Mouse (Mus musculus): Measurements from ENCODE around the gene Herpud1.

Gene Herpud1

GRCm38 (mm10) chr8:94408443-94409080 lies 22.3 kb downstream of the Herpud1 start:
- DNase-seq (ENCODE audit: low spot score) = no peak

DNA sequence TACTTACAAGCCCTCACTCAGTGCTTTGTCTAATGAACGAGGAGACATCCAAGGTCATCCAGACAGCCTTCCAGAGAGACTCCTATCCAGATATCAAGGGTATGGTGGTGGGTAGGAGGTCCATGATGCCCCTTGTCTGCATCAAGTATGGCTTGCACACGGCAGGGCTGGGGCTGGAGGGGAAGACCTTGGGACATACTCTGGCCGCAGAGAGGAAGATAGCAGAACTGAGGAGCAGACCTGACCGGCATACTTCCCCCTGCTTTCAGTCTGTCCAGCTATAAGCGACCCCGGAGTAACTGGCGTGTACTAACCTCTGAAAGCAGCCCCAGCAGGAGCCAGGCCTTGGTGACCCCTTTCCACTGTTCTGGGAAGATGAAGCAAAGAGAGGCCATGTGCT lies 23.3 kb downstream of the Herpud1 start:
- DNase-seq (ENCODE audit: low spot score) = no peak

GRCm38 (mm10) chr8:94412518-94412917 lies 26.3 kb downstream of the Herpud1 start:
- DNase-seq (ENCODE audit: low spot score) = no peak

DNA sequence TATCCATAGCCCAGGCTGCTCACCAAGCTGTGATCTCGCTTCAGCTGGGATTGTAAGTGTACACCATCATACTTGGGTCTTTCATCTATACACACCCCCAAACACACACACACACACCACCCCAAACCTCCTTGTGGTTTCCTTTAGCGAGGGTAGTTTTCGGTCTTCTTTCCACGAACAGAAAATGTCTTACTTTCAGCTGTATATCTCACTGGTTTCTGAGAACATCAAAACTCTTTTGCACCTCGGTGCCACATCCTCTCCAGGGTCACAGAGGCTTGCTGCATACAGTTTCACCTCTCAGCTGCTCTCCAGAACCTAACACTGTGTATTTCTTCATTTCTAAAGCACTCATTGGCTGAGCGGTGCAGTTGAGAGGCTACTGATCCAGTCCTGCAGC lies 27.3 kb downstream of the Herpud1 start:
- no peak for DNase-seq (ENCODE audit: low spot score)

DNA sequence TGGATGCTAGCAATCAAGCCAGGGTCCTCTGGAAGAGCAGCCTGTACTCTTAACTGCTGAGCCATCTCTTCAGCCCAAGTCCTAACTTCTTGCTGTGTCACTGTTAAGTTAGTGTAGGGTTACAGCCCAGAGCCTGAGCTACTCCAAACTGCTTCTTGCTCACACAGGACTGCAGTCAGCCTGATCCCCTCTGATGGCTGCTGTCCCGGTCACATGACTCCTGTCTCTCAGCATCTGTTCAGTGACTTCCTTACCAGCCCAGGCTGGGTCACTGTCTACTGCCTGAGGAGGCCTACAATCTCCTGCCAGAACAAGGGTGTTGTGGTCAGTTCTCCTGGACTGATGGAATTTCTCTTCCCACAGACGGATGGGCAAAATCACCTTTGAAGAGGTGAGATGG lies 29.0 kb downstream of the Herpud1 start:
- no peak for DNase-seq (ENCODE audit: low spot score)

- no peak for DNase-seq (ENCODE audit: low spot score)
These were observed 31.8 kb downstream of the Herpud1 start for GRCm38 (mm10) chr8:94418017-94418416.

DNA sequence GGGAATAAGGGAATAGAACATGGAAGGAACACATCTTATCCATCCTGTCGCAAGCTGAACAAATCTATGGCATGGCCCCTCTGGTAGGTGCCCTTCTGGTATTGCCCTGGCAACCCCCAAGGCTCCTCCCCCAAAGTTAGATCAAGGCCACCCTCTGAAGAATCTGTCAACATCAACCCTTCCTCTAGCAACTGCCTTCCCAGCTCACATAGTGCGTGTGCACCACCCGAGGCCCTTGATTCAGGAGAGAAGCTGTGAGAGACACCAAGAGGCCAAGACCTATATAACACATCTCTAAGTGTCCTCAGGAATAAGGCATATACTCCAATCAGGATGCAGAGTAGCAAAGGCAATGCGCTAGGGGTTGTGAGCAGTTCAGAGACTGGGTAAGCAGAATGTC lies 36.0 kb downstream of the Herpud1 start:
- DNase-seq (ENCODE audit: low spot score) = no peak

DNA sequence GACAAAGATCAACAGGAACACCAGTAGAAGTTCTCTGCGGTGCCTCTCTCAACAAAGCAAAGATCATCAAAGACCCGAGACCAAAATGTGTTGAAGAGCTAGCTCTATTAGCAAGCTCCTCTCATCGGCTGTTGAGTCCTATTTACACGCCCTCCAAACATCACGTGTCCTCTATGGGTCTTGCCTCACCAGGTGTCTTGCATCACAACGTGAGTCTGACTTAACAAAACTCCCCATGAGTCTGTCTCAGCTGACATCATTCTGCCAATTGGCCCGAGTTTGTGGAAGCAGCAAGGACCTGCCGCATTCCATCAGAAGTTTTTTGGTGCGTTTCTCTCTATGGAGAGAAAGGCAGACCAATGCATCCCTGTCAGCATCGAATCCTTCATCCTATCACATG lies 41.7 kb downstream of the Herpud1 start:
- no peak for DNase-seq (ENCODE audit: low spot score)

DNA sequence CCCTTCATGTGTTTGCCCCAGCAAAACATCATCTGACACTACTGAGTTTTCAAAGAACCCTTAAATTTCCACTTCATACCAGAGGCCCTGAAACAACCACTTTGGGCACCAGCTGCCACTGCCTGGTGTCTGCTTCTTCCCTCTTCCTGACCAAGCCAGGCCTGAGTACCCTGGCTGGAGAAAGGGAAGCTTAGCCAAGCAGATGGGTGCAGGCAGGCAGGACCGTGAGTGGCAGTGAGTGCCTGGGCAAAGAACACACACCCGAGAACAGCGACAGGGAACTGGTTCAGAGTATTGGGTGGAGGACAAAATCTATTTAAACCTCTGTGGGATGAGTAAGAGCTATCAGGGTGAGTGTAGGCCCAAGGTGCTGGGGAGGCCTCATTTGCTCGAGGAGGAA lies 42.2 kb downstream of the Herpud1 start:
- no peak for DNase-seq (ENCODE audit: low spot score)

- no peak for DNase-seq (ENCODE audit: low spot score)
These were observed 43.1 kb downstream of the Herpud1 start for GRCm38 (mm10) chr8:94429376-94429775.

DNA sequence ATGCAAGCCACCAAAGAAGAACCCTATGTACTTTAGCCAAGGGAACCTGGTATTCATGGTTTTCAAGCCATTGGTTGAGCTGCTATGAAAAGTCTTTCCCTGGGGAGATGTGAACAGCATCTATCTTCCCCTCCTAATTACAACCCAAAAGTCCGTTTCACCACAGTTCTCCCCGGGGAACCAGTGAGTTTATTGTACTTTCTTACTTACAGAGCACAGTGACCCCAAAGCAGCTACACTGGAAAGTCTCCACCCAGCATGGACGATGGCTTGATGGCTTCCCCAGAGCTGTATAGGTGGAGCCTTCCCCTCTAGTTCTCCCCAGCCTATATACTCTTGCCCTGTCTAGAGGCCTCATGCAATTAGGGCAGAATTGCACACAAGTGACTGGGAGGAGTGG lies 46.0 kb downstream of the Herpud1 start:
- no peak for DNase-seq (ENCODE audit: low spot score)

- DNase-seq (ENCODE audit: low spot score) = peak; percentile 63
These were observed 47.8 kb downstream of the Herpud1 start, which contains the start of gene Nlrc5 for GRCm38 (mm10) chr8:94433981-94434466. Gene Nlrc5 (plus strand): TSS chr8:94434356.

DNA sequence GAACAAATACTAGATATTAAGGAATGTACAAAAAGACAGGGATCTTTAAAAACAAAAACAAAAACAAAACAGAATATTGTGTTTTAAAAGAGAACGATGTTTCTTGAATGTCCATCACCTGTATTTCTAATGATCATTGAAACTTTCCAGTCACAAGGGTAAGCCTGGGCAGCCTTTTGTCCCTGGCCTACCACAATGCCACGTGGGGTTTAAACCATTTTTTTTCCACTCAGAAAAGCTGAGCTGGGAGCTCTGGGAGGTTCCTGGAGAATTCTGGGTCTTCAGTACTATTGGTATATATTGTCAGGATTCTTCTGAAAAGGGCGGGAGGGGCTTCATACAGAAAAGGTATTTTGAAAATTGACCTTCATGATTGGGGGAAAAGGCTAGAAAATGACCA lies 48.7 kb downstream of the Herpud1 start:
- DNase-seq (ENCODE audit: low spot score) = no peak

DNA sequence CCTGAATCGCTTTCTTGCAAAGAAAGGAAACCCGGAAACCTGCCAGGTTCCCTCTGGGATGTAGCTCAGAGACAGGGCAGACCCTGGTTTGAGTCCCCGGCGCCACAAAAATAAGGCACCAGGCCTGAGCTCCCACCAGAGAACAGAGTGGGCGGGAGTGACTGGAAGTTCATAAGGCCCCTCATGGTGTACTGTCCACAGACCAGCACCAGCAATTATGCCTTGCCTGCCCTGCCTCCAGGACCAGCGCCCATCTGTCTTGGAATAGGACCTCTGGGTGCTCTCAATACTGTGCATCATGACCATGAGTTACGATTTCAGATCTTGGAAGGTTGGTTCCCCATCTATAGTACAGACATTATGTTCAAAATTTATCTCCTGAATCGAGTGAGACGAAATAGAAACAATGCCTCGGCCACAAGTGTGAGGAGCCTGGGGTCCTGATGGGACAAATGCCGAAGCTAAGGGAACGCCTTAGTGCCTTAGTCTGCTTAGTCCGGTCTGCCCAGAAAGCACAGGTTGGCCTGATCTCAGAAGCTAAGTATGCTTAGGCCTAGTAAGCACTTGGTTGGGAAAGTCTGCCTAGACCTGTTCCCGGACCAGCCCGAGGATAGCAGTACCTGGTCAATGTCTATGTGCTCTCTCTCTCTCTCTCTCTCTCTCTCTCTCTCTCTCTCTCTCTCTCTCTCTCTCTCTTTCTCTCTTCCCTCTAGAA lies 49.3 kb downstream of the Herpud1 start:
- no peak for DNase-seq (ENCODE audit: low spot score)

DNA sequence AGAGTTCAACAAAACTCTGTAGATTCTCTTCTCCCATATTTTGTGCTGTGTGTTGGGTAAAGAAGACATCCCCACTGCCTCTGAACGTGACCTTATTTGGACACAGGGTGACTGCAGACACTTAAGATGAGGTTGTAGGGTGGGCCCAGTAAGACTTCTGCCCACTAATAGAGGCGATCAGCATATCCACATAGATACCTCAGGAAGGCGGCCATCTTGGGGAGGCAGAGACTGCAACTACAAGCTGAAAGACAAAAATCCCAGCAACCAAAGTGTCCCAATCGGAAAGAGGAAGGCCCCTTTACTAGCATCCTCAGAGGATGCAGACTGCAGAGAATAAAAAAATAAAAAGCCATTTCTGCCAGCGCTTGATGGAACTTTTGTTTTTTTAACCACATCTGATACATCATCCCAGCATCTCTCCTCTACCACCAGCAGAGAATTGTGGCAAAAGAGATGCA lies 49.9 kb downstream of the Herpud1 start:
- DNase-seq (ENCODE audit: low spot score) = no peak

DNA sequence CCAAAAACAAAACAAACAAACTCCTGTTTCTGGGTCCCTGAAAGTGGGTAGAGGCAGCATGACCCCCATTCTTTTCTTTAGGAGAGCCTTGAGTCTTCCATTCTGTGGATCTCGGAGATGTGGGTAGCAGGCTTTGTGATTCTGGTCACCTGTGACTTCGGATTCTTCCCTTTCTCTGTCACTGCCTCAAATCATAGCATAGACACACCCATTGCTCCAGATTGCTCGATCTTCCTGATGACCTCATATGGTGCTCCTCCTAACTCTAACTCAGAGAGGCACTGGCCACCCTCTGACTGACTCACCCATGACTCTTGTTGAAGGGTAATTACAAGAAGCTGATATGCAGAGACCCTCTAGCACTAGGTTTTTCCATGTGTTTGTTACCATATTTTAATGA lies 50.7 kb downstream of the Herpud1 start:
- no peak for DNase-seq (ENCODE audit: low spot score)

GRCm38 (mm10) chr8:94438659-94439058 lies 52.4 kb downstream of the Herpud1 start:
- DNase-seq (ENCODE audit: low spot score) = no peak

DNA sequence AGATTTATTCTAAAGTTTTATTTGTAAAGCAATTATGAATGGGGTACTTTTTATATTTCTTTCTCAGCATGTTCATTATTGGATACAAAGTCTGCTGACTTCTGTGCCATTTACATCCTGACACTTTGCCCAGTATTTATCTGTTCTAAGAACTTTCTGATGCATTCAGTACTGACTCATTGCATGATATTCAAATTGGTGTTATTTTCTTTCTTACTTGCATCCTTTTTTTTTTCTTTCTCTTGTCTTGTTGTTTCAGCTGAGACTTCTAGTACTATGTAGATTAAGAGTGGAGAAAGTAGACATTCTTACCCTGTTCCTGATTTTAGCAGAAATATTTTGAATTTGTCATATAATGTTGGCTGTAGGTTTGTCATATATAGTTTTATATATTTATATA lies 53.5 kb downstream of the Herpud1 start:
- no peak for DNase-seq (ENCODE audit: low spot score)

DNA sequence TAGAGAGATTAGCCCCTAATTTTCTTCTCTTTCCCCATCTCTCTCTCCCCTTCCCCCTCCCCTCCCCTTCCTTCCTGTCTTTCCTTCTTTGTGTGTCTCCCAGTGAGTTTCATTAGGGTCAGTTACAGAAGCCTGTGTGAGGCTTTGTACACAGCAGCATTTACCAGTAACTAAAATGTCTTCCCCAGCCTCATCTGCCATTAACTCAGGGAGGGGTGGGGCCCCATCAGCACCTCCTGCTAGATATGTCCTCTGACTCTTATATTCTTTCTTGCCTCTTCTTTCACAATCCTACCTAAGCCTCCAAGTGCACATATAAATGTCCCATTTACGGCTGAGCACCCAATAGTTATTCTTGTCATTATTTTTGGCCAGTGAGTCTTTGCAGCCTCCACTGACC lies 54.2 kb downstream of the Herpud1 start:
- no peak for DNase-seq (ENCODE audit: low spot score)

GRCm38 (mm10) chr8:94441686-94442085 lies 55.4 kb downstream of the Herpud1 start:
- DNase-seq (ENCODE audit: low spot score) = no peak

DNA sequence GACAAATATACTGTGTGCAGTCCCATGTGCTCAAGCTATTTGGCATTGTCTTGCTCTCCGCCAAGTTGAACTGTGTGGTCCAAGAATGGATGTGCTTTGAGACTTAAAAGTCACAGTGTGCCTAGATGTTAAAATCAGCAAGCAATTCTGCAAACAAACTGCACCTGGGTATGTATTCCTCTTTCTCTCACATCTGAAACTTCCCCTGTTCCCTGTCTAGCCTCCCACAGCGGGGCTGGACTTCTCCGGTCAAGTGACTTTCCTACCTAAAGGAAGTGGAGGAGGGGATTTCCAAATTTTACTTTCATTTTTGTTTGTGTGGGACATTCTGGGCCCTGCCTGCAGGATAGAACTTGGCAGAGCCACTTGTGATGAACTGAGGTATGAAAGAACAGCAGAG lies 56.9 kb downstream of the Herpud1 start:
- peak; percentile 24 for DNase-seq (ENCODE audit: low spot score)

- no peak for DNase-seq (ENCODE audit: low spot score)
These were observed 58.2 kb downstream of the Herpud1 start for GRCm38 (mm10) chr8:94444480-94444879.
